Mouse (Mus musculus): ENCODE results near the gene Traf7. TPM values are rescaled to one million over a fixed set of nuclear protein-coding genes. Genes with fewer than 3 reads are reported as not detected.
A peak's percentile ranks its signal among the peaks of the same experiment; 100 is the strongest.

The Traf7 gene
- total RNA-seq, 2 experiments from 2014 or later: 83.9 to 104 TPM

- peak; percentile 39 for ATAC-seq (replicated peaks; ENCODE audit: poor library complexity, severe bottlenecking)
These were observed 47.4 kb downstream of the Traf7 start for GRCm38 (mm10) chr17:24480201-24480826.

GRCm38 (mm10) chr17:24479431-24479830 lies 48.3 kb downstream of the Traf7 start:
- no peak for ATAC-seq (replicated peaks; ENCODE audit: poor library complexity, severe bottlenecking)

GRCm38 (mm10) chr17:24478663-24479380 lies 48.9 kb downstream of the Traf7 start, which contains the start of gene Mlst8:
TSS of gene Mlst8 (minus strand) at chr17:24479078.
- ATAC-seq (replicated peaks; ENCODE audit: poor library complexity, severe bottlenecking): peak; percentile 83

- ATAC-seq (replicated peaks; ENCODE audit: poor library complexity, severe bottlenecking): no peak
These were observed 49.6 kb downstream of the Traf7 start for GRCm38 (mm10) chr17:24477985-24478600.

- ATAC-seq (replicated peaks; ENCODE audit: poor library complexity, severe bottlenecking): peak; percentile 55
These were observed 50.4 kb downstream of the Traf7 start for GRCm38 (mm10) chr17:24477053-24477984.

GRCm38 (mm10) chr17:24476022-24476776 lies 51.5 kb downstream of the Traf7 start:
- ATAC-seq (replicated peaks; ENCODE audit: poor library complexity, severe bottlenecking): no peak

- ATAC-seq (replicated peaks; ENCODE audit: poor library complexity, severe bottlenecking): no peak
These were observed 52.2 kb downstream of the Traf7 start for GRCm38 (mm10) chr17:24475586-24475985.

- ATAC-seq (replicated peaks; ENCODE audit: poor library complexity, severe bottlenecking): no peak
These were observed 53.2 kb downstream of the Traf7 start for GRCm38 (mm10) chr17:24474557-24474956.

- ATAC-seq (replicated peaks; ENCODE audit: poor library complexity, severe bottlenecking): no peak
These were observed 54.0 kb downstream of the Traf7 start, which contains the start of gene Bricd5 for GRCm38 (mm10) chr17:24473612-24474275. TSS of gene Bricd5 (plus strand) at chr17:24473884.

- ATAC-seq (replicated peaks; ENCODE audit: poor library complexity, severe bottlenecking): no peak
These were observed 55.2 kb downstream of the Traf7 start for GRCm38 (mm10) chr17:24472512-24472911.

GRCm38 (mm10) chr17:24470701-24471527 lies 56.8 kb downstream of the Traf7 start:
- 0 out of 2 replicates have a peak, but pooled peaks have one; percentile 10 for ATAC-seq (replicated peaks; ENCODE audit: poor library complexity, severe bottlenecking)

GRCm38 (mm10) chr17:24469910-24470602 lies 57.7 kb downstream of the Traf7 start, which contains the start of the genes E4f1 and Pgp:
TSS of gene E4f1 (minus strand) at chr17:24470313.
TSS of gene Pgp (plus strand) at chr17:24470392.
- ATAC-seq (replicated peaks; ENCODE audit: poor library complexity, severe bottlenecking): peak; percentile 91

GRCm38 (mm10) chr17:24469336-24469909 lies 58.3 kb downstream of the Traf7 start:
- ATAC-seq (replicated peaks; ENCODE audit: poor library complexity, severe bottlenecking): no peak

- no peak for ATAC-seq (replicated peaks; ENCODE audit: poor library complexity, severe bottlenecking)
These were observed 59.0 kb downstream of the Traf7 start for GRCm38 (mm10) chr17:24468636-24469246.

- peak; percentile 95 for ATAC-seq (replicated peaks; ENCODE audit: poor library complexity, severe bottlenecking)
These were observed 64.2 kb downstream of the Traf7 start for GRCm38 (mm10) chr17:24463374-24464133.

- ATAC-seq (replicated peaks; ENCODE audit: poor library complexity, severe bottlenecking): no peak
These were observed 64.8 kb downstream of the Traf7 start for GRCm38 (mm10) chr17:24462932-24463331.
